Mouse (Mus musculus): ENCODE results near the gene Msrb3. TPM values are rescaled to one million over a fixed set of nuclear protein-coding genes. Genes with fewer than 3 reads are reported as not detected.

The Msrb3 gene
- total and polyA plus RNA-seq, 3 experiments: not detected

DNA sequence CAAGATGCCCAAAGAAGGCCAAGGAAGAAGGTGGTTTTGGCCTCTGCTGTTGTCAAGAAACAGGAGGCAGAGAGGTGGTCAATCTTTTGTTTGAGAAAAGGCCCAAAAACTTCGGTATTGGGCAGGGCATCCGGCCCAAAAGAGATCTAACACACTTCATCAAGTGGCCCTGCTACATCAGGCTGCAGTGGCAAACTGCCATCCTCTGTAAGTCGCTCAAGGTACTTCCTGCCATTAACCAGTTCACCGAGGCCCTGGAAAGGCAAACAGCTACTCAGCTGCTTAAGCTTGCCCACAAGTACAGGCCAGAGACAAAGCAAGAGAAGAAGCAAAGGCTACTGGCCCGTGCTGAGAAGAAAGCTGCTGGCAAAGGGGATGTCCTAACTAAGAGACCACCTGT is 29.3 kb upstream of the Msrb3 start:
- TF ChIP-seq MYC (IDR thresholded peaks at IDR 0.05; ENCODE audit: low read depth, low read length): no peak
- no peak for TF ChIP-seq PAX5 (IDR thresholded peaks at IDR 0.05; ENCODE audit: low read length)
- no peak for TF ChIP-seq SIN3A (IDR thresholded peaks at IDR 0.05; ENCODE audit: low read length)
- no peak for TF ChIP-seq POLR2AphosphoS2 (IDR thresholded peaks at IDR 0.05; ENCODE audit: low read depth, low read length)
- TF ChIP-seq ZMIZ1 (IDR thresholded peaks at IDR 0.05; ENCODE audit: low read depth, low read length): no peak
- TF ChIP-seq JUN (IDR thresholded peaks at IDR 0.05; ENCODE audit: insufficient read depth, low read depth, low read length): no peak
- TF ChIP-seq NRF1 (IDR thresholded peaks at IDR 0.05; ENCODE audit: low read depth, low read length): no peak
- no peak for TF ChIP-seq EP300 (IDR thresholded peaks at IDR 0.05; ENCODE audit: low read length)
- Histone ChIP-seq H3K79me2 (replicated peaks; ENCODE audit: control insufficient read depth, extremely low read depth, insufficient read depth, poor library complexity, severe bottlenecking) (no peaks in the 10 kb centered on the region), H3K4me1 (ENCODE audit: control insufficient read depth in 1 of 2, insufficient read depth in 2 of 2) (no peaks in the 10 kb centered on the region), H3K4me3 (replicated peaks in 1 of 3; ENCODE audit: low read depth in 2 of 3, low read length in 2 of 3, poor library complexity in 1 of 3) (no peak overlapping the region), H3K9ac (ENCODE audit: insufficient read depth, low read depth) (no peak overlapping the region), H3K9me3 (replicated peaks; ENCODE audit: low read length) (no peaks in the 10 kb centered on the region), H3K27me3 (replicated peaks) (no peaks in the 10 kb centered on the region), H3K36me3 (replicated peaks in 1 of 2; ENCODE audit: control insufficient read depth in 1 of 2, insufficient read depth in 1 of 2, low read length in 1 of 2) (peaks cover 33 to 64% of the 10 kb centered on the region in 2 experiments), H3K4me2 (ENCODE audit: insufficient read depth, low read depth, poor library complexity, severe bottlenecking) (no peak overlapping the region), H3K27ac (ENCODE audit: insufficient read depth, low read depth) (no peak overlapping the region)
- dilution Hi-C loops (cut with MboI; ENCODE audit: extremely low pct_ligation_motif_present, extremely low pct_unique_long_range_greater_than_20kb, low sequenced_read_pairs) (no loop called here), in situ Hi-C loops (cut with MboI; ENCODE audit: low pct_ligation_motif_present, low pct_unique_long_range_greater_than_20kb, low sequenced_read_pairs) (no loop called here)
- no peak for DNase-seq (ENCODE audit: extremely low read depth)

DNA sequence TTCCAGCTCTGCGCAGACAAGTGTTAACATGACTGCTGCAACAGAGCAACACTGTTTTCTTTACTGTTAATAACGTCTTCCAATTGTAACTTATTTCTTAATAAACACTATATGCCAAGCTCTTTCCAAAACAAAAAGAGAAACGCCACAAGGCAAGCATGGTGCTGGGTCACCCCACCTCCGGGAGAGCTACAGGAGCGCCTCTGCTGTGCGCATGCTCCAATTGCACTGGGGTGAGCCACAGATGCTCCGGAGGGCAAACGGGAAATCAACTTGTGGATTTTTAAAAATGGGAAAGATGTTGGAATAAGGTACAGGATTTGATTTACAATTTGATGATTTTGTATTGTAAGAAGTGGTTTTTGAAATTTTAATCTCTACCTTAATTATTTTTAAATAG is 27.3 kb upstream of the Msrb3 start:
- dilution Hi-C loops (cut with MboI; ENCODE audit: extremely low pct_ligation_motif_present, extremely low pct_unique_long_range_greater_than_20kb, low sequenced_read_pairs): no loop called here
- H3K4me3 ChIP-seq (replicated peaks in 1 of 3; ENCODE audit: low read depth in 2 of 3, low read length in 2 of 3, poor library complexity in 1 of 3): no peak overlapping the region

DNA sequence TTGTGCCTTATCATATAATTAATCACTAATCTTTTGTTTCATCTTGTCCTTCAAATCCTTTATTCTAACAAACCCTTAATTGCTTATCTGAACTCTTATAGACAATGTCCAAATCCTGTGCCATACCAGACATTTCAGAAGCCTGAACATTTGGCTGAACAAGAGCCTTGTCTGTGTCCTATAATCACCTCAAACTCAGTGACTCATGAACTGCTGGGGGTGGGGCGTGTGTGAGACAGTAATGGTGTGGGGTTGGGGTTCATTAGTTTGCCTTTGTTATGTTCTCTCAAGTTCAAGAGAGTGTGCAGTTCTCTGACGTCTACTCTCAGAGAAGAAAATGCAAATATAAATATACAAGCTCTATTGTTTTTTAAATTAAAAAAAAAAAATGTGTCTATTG is 22.6 kb upstream of the Msrb3 start:
- no peaks in the 10 kb centered on the region for H3K9me3 ChIP-seq (replicated peaks; ENCODE audit: low read length)
- H3K9ac ChIP-seq (ENCODE audit: insufficient read depth, low read depth): no peak overlapping the region
- TF ChIP-seq HCFC1 (IDR thresholded peaks at IDR 0.05; ENCODE audit: low read depth, low read length) (no peak), USF2 (conservative IDR thresholded peaks at IDR 0.05; ENCODE audit: low read depth, low read length) (no peak), MXI1 (IDR thresholded peaks at IDR 0.05; ENCODE audit: low read depth, low read length) (no peak), ELF1 (IDR thresholded peaks at IDR 0.05; ENCODE audit: low read depth, low read length) (no peak), USF1 (IDR thresholded peaks at IDR 0.05; ENCODE audit: low read depth, low read length) (no peak), KAT2A (IDR thresholded peaks at IDR 0.05; ENCODE audit: insufficient replicate concordance, low read length) (no peak)
- H3K4me1 ChIP-seq (ENCODE audit: control insufficient read depth in 1 of 2, insufficient read depth in 2 of 2): no peaks in the 10 kb centered on the region
- dilution Hi-C loops (cut with MboI; ENCODE audit: extremely low pct_ligation_motif_present, extremely low pct_unique_long_range_greater_than_20kb, low sequenced_read_pairs) (no loop called here), in situ Hi-C loops (cut with MboI; ENCODE audit: low pct_ligation_motif_present, low pct_unique_long_range_greater_than_20kb, low sequenced_read_pairs) (no loop called here)
- H3K79me2 ChIP-seq (replicated peaks; ENCODE audit: control insufficient read depth, extremely low read depth, insufficient read depth, poor library complexity, severe bottlenecking): no peaks in the 10 kb centered on the region
- no peaks in the 10 kb centered on the region for H3K27me3 ChIP-seq (replicated peaks)
- peaks cover 19 to 41% of the 10 kb centered on the region in 2 experiments for H3K36me3 ChIP-seq (replicated peaks in 1 of 2; ENCODE audit: control insufficient read depth in 1 of 2, insufficient read depth in 1 of 2, low read length in 1 of 2)
- no peak overlapping the region for H3K4me3 ChIP-seq (replicated peaks in 1 of 3; ENCODE audit: low read depth in 2 of 3, low read length in 2 of 3, poor library complexity in 1 of 3)
- H3K27ac ChIP-seq (ENCODE audit: insufficient read depth, low read depth): no peak overlapping the region
- H3K4me2 ChIP-seq (ENCODE audit: insufficient read depth, low read depth, poor library complexity, severe bottlenecking): no peak overlapping the region
- no peak for DNase-seq (ENCODE audit: extremely low read depth)

More for the DNA sequence above, 27.3 kb upstream of the Msrb3 start:
- H3K9ac ChIP-seq (ENCODE audit: insufficient read depth, low read depth): no peak overlapping the region
- no peak overlapping the region for H3K27ac ChIP-seq (ENCODE audit: insufficient read depth, low read depth)
- TF ChIP-seq SIN3A (IDR thresholded peaks at IDR 0.05; ENCODE audit: low read length) (no peak), ETS1 (conservative IDR thresholded peaks at IDR 0.05; ENCODE audit: low read depth, low read length) (no peak), NRF1 (IDR thresholded peaks at IDR 0.05; ENCODE audit: low read depth, low read length) (no peak), CHD2 (IDR thresholded peaks at IDR 0.05; ENCODE audit: low read length) (no peak), E2F4 (IDR thresholded peaks at IDR 0.05; ENCODE audit: insufficient replicate concordance, low read depth, low read length) (no peak), MEF2A (IDR thresholded peaks at IDR 0.05; ENCODE audit: borderline replicate concordance, low read depth, low read length) (no peak), POLR2AphosphoS2 (IDR thresholded peaks at IDR 0.05; ENCODE audit: low read depth, low read length) (no peak), USF2 (conservative IDR thresholded peaks at IDR 0.05; ENCODE audit: low read depth, low read length) (no peak), MAZ (IDR thresholded peaks at IDR 0.05; ENCODE audit: low read depth, low read length) (no peak), MAX (IDR thresholded peaks at IDR 0.05; ENCODE audit: low read length) (no peak)
- H3K9me3 ChIP-seq (replicated peaks; ENCODE audit: low read length): no peaks in the 10 kb centered on the region
- no peaks in the 10 kb centered on the region for H3K27me3 ChIP-seq (replicated peaks)
- no peak for DNase-seq (ENCODE audit: extremely low read depth)
- H3K4me1 ChIP-seq (ENCODE audit: control insufficient read depth in 1 of 2, insufficient read depth in 2 of 2): no peaks in the 10 kb centered on the region
- H3K36me3 ChIP-seq (replicated peaks in 1 of 2; ENCODE audit: control insufficient read depth in 1 of 2, insufficient read depth in 1 of 2, low read length in 1 of 2): peaks cover 30 to 63% of the 10 kb centered on the region in 2 experiments
- no peak overlapping the region for H3K4me2 ChIP-seq (ENCODE audit: insufficient read depth, low read depth, poor library complexity, severe bottlenecking)
- no peaks in the 10 kb centered on the region for H3K79me2 ChIP-seq (replicated peaks; ENCODE audit: control insufficient read depth, extremely low read depth, insufficient read depth, poor library complexity, severe bottlenecking)
- in situ Hi-C loops (cut with MboI; ENCODE audit: low pct_ligation_motif_present, low pct_unique_long_range_greater_than_20kb, low sequenced_read_pairs): no loop called here
